Mouse (Mus musculus) hindbrain, embryonic 11.5 days (tissue): ENCODE measurements at regions not wholly inside any gene's neighbourhood (a gene's known extent, or its start where the extent isn't known, plus 50 kb on each side); places are given as distances from the start of the nearest gene placed in this dataset.
A peak's percentile ranks its signal among the peaks of the same experiment; 100 is the strongest.

ENCODE experiments used
- ATAC-seq: fragments of 200-750 bp; cut with Nextera tagmentation; 2 replicates; pipeline ENCODE4 v1.8.0; 2017; ENCODE audit warnings: mild to moderate bottlenecking, moderate TSS enrichment, moderate library complexity; ENCODE audit not compliant: low FRiP score
- DNase-seq: peaks from one replicate; pipeline ENCODE4 v3.0.0-alpha.2; 2015; ENCODE audit warnings: low spot score
- H3K27ac ChIP-seq: fragments of 300-500 bp; sonication (generic); 2 replicates; pipeline ENCODE4 v1.5.1; 2014; ENCODE audit warnings: mild to moderate bottlenecking, low read depth, low read length
- H3K27me3 ChIP-seq: fragments of 300-500 bp; sonication (generic); 2 replicates; pipeline ENCODE4 v1.6.1; 2014; ENCODE audit warnings: mild to moderate bottlenecking, low read length, moderate library complexity, mixed read lengths; ENCODE audit not compliant: control insufficient read depth, insufficient read depth
- H3K36me3 ChIP-seq: fragments of 300-500 bp; sonication (generic); 2 replicates; pipeline ENCODE4 v1.6.1; 2014; ENCODE audit warnings: mild to moderate bottlenecking, low read length, moderate library complexity, mixed read lengths; ENCODE audit not compliant: control insufficient read depth, insufficient read depth
- H3K4me1 ChIP-seq: fragments of 300-500 bp; sonication (generic); replicated peaks from 2 replicates; pipeline ENCODE4 v1.6.1; 2014; ENCODE audit warnings: low read length, mixed read lengths; ENCODE audit not compliant: control insufficient read depth, insufficient read depth
- H3K4me2 ChIP-seq: fragments of 300-500 bp; sonication (generic); replicated peaks from 2 replicates; pipeline ENCODE4 v1.6.1; 2014; ENCODE audit warnings: mild to moderate bottlenecking, low read depth, low read length
- H3K4me3 ChIP-seq: fragments of 300-500 bp; sonication (generic); 2 replicates; pipeline ENCODE4 v1.5.1; 2014; ENCODE audit warnings: low read depth, low read length
- H3K9ac ChIP-seq: fragments of 300-500 bp; sonication (generic); 2 replicates; pipeline ENCODE4 v1.6.1; 2014; ENCODE audit warnings: low read depth, low read length
- H3K9me3 ChIP-seq: fragments of 300-500 bp; sonication (generic); 2 replicates; pipeline ENCODE4 v1.6.1; 2016; ENCODE audit warnings: low read length; ENCODE audit not compliant: control insufficient read depth
- WGBS: fragments of 180-500 bp; shearing (Covaris S2); extraction: QIAGEN DNeasy Blood & Tissue Kit; methylation state at CpG from one replicate; pipeline ENCODE4 v1.1.7; 2014; 5-methylcytosine and 5-hydroxymethylcytosine counted together

DNA sequence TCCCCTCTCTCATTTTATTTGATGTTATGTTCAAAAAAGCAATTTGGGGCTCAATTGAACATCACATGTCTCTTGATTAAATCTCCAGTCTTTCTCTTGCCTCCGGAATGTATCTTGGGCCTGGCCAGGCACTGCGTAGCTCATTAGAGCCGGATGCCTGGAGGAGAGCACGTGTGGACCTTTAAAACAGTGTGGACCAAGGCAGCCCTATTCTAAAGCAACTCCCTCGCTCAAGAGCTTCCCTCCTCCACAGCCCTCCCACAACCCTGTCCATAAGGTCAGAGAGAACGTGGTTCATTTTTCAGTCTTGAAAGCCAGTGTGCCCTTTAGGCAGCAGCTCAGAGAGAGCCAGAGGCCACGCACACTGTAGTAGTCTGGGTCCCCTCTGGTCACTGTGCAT, 160.8 kb downstream of the Katnal1 start:
- Histone ChIP-seq H3K27me3 (no peaks in the 10 kb centered on the region), H3K4me2 (no peak overlapping the region), H3K4me3 (no peak overlapping the region), H3K9ac (no peak overlapping the region), H3K27ac (no peak overlapping the region), H3K9me3 (no peaks in the 10 kb centered on the region), H3K4me1 (no peaks in the 10 kb centered on the region), H3K36me3 (no peaks in the 10 kb centered on the region)
- DNase-seq (no peak), ATAC-seq (no peak)
- 73% methylated on average over 7 of the region's 7 CpGs for whole genome bisulfite sequencing

DNA sequence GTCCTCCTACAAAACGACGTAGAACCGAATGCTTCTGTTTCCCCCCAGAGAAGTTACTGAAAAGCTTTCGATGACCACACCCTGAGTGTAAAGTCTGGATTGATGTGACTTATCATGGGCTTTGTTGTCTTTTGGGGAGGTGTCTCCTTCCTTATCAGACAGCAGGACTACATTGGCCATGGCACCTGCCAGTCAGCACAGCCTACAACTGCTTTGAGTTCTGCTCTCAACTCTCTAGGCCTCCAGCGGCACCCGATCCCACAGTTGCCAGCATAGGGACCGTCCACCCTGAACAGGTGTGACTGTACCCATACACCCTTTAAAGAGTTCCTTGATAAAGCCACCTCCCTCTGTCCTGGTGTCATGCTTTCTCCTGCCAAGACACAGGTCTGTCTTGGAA, 163.1 kb downstream of the Katnal1 start:
- no peak overlapping the region for H3K27ac ChIP-seq
- H3K36me3 ChIP-seq = no peaks in the 10 kb centered on the region
- H3K9ac ChIP-seq = no peak overlapping the region
- H3K27me3 ChIP-seq = no peaks in the 10 kb centered on the region
- ATAC-seq (no peak), DNase-seq (no peak)
- H3K4me1 ChIP-seq = no peaks in the 10 kb centered on the region
- H3K4me2 ChIP-seq = no peak overlapping the region
- H3K9me3 ChIP-seq = no peaks in the 10 kb centered on the region
- 96% methylated on average over 7 of the region's 7 CpGs for WGBS
- H3K4me3 ChIP-seq = no peak overlapping the region

DNA sequence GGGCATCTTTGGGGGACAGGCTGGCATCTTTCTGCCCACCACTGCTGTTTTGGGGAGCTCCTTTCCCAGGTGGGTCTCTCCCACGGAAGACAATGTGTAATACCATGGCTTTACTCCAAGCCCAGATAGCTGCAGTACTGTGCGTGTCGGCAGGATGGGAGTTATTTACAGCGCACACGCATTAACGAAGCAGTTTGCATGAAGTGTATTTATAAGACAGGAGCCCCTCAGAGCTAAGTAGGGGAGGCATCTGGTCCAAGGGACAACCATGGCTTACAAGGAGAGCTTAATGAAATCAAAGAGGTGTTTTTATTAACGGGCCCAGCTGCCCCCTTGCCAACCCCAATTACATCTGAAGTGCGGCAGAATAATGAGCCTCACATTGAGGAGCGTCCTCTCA, 169.0 kb downstream of the Katnal1 start:
- no peak for ATAC-seq
- Histone ChIP-seq H3K27me3 (no peaks in the 10 kb centered on the region), H3K9me3 (no peaks in the 10 kb centered on the region), H3K4me1 (no peaks in the 10 kb centered on the region), H3K4me2 (no peak overlapping the region), H3K4me3 (no peak overlapping the region), H3K9ac (no peak overlapping the region), H3K27ac (no peak overlapping the region), H3K36me3 (no peaks in the 10 kb centered on the region)
- 79% methylated on average over 9 of the region's 9 CpGs for WGBS
- no peak for DNase-seq

DNA sequence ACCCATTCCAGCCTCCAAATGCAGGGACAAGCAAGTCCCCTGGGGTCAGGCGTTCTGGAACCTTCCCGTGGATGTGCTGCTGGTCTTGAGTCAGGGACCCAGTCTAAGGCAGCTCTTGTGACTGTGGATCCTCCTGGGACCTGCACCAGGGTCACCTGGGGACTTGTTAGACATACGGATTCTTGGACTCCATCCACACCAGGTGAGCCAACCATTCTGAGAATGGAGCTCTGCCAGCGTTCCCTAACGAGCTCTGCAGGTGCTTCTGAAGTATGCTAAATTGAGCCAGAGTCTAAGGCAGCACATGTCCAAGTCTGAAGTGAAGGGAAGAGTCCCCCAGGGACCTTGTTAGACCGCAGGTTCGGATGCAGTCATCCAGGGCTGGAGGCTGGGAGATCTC, 170.3 kb downstream of the Katnal1 start:
- Histone ChIP-seq H3K9me3 (no peaks in the 10 kb centered on the region), H3K27me3 (no peaks in the 10 kb centered on the region), H3K4me2 (no peak overlapping the region), H3K4me3 (no peak overlapping the region), H3K27ac (no peak overlapping the region), H3K4me1 (no peaks in the 10 kb centered on the region), H3K9ac (no peak overlapping the region), H3K36me3 (no peaks in the 10 kb centered on the region)
- WGBS = 81% methylated on average over 7 of the region's 7 CpGs
- ATAC-seq (no peak), DNase-seq (no peak)

DNA sequence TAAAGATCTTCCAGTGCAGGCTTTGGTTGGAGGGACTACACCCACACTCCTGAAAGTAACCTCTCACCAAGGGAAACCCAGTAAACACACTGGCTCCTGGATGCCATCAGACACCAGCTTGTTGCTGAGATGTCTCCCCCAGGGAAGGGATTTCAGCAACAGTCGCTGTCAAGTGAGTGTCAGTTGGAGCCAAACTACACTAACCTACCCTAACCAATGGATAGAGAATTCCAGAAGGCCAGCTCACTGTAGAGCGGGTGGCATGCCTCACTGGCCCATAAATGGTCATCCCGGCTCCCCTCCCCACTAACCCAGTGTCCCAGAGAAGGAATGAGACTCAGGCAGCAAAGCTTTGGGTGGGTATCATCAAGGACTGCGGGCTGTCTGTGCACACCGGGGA, 171.4 kb downstream of the Katnal1 start:
- no peak overlapping the region for H3K9ac ChIP-seq
- H3K4me2 ChIP-seq = no peak overlapping the region
- H3K9me3 ChIP-seq = no peaks in the 10 kb centered on the region
- ATAC-seq (no peak), DNase-seq (no peak)
- no peak overlapping the region for H3K27ac ChIP-seq
- no peak overlapping the region for H3K4me3 ChIP-seq
- 81% methylated on average over 5 of the region's 5 CpGs for WGBS
- no peaks in the 10 kb centered on the region for H3K36me3 ChIP-seq
- no peaks in the 10 kb centered on the region for H3K27me3 ChIP-seq
- no peaks in the 10 kb centered on the region for H3K4me1 ChIP-seq

DNA sequence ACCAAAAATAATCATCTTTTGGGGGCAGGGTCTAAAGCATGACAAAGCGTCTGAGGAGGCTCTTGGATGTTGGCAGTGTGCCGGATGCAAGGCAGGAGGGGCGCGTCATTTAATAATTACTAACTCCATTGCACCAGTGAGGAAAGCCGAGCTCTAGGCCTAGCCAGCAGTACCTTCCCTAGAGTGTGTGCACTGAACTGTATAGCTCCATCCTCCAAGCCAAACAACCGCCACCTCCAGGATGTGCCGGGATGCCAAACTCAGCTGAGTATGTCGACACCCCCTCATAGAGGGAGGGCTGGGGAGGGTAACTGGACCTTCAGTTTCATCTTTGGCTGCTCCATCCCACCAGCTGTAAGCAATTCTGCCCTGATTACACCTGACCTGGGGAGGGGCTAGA, 171.9 kb downstream of the Katnal1 start:
- Histone ChIP-seq H3K4me3 (no peak overlapping the region), H3K4me2 (no peak overlapping the region), H3K27me3 (no peaks in the 10 kb centered on the region), H3K4me1 (no peaks in the 10 kb centered on the region), H3K9ac (no peak overlapping the region), H3K27ac (no peak overlapping the region), H3K36me3 (no peaks in the 10 kb centered on the region), H3K9me3 (no peaks in the 10 kb centered on the region)
- ATAC-seq (no peak), DNase-seq (no peak)
- 76% methylated on average over 8 of the region's 8 CpGs for WGBS

DNA sequence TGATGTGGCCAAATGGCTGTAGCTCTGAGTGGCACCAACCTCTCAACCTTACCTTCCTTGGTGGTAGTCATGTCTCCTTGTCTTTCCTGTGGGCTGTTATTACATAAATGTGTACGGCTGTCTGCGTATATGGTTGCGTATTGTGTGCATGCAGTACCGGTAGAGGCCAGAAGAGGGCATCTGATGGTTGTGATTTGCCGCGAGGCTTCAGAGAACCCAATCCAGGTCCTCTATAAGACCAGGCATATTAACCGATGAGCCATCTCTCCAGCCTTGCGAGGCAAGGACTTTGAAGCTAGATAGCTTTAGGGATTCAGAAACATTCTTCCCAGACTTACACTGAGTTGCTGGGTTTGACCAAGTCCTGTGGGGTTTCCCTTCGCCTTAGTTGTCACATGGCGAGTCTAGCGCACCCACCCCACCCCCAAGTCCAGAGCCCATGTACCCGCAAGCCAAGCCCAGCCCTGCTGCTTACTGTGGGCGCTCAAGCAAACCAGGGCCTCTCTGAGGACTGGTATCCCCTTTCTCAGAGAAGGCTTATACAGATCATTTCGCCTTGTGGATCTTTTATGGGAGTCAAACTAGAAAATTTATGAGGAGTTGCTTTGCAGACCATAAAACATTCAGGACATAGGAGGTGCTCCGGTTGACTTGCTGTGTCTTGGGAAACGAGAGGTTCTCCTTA, 172.7 kb downstream of the Katnal1 start:
- H3K4me3 ChIP-seq = no peak overlapping the region
- H3K9ac ChIP-seq = no peak overlapping the region
- WGBS = 86% methylated on average over 16 of the region's 16 CpGs
- DNase-seq (peak; percentile 28), ATAC-seq (no peak)
- H3K27me3 ChIP-seq = no peaks in the 10 kb centered on the region
- H3K4me1 ChIP-seq = no peaks in the 10 kb centered on the region
- no peaks in the 10 kb centered on the region for H3K9me3 ChIP-seq
- H3K36me3 ChIP-seq = no peaks in the 10 kb centered on the region
- no peak overlapping the region for H3K27ac ChIP-seq
- H3K4me2 ChIP-seq = no peak overlapping the region

DNA sequence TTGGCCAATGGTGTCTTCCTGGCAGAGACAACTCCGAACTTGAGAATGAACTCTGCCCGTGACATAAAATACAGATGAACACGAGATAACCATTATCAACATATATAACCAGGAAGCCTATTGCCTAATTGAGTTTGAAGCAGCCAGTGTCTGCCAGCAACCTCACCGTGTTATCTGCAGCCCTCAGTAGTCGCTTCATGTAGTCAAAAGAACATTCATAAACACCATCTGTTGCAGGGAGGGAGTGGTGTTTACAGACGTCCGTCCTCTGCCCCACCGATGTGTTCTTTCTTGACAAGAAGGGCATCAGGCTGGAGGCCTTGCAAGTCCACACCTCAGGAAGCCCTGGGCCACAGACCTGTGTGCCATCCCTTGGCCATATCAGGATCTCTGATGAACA, 173.3 kb downstream of the Katnal1 start:
- Histone ChIP-seq H3K4me3 (no peak overlapping the region), H3K36me3 (no peaks in the 10 kb centered on the region), H3K9me3 (no peaks in the 10 kb centered on the region), H3K9ac (no peak overlapping the region), H3K4me1 (no peaks in the 10 kb centered on the region), H3K27me3 (no peaks in the 10 kb centered on the region), H3K4me2 (no peak overlapping the region), H3K27ac (no peak overlapping the region)
- DNase-seq = no peak
- no peak for ATAC-seq
- 90% methylated on average over 8 of the region's 8 CpGs for WGBS

DNA sequence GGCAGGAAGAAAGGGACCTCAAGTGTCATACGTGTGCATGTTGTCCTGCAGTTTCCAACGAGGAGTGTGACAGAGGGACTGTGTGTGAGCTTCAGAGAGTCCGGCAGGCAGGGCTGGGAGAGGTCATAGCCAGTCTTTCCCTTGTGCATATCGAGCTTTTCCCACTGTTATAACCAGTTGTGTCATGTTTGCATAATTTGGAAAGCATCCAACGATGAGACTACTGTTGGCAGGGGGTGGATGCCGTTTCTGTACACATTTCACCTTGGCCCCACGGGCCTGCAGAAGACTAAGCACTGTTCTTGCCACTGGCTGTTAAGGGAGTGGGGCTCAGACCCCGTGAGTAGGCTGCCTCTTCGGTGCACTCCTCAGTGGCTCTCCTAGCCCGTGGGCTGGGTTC, 174.2 kb downstream of the Katnal1 start:
- DNase-seq = no peak
- no peaks in the 10 kb centered on the region for H3K27me3 ChIP-seq
- no peak overlapping the region for H3K4me2 ChIP-seq
- H3K27ac ChIP-seq = no peak overlapping the region
- no peaks in the 10 kb centered on the region for H3K4me1 ChIP-seq
- WGBS = 81% methylated on average over 10 of the region's 10 CpGs
- H3K9ac ChIP-seq = no peak overlapping the region
- H3K36me3 ChIP-seq = no peaks in the 10 kb centered on the region
- no peak for ATAC-seq
- H3K9me3 ChIP-seq = no peaks in the 10 kb centered on the region
- H3K4me3 ChIP-seq = no peak overlapping the region
